Mouse (Mus musculus) adrenal gland, adult (tissue): ENCODE data around the gene Rab42.

ENCODE experiments used
- DNase-seq, 2 experiments: peaks; one replicate each; pipeline ENCODE4 v3.0.0; 2022 to 2023; ENCODE audit warnings: low spot score in 1 of 2; ENCODE audit not compliant: inconsistent age in 2 of 2

The Rab42 gene

GRCm38 (mm10) chr4:132302939-132303479 lies at the start of gene Rab42:
Gene Rab42 (minus strand): TSS chr4:132303385.
- peak; percentile 66 to 81 for DNase-seq

- DNase-seq, result peak; percentile 36 to 74
Observed at GRCm38 (mm10) chr4:132352739-132353138, 49.6 kb upstream of the Rab42 start.

GRCm38 (mm10) chr4:132351401-132351800 lies 48.2 kb upstream of the Rab42 start:
- DNase-seq, result no peak

- no peak for DNase-seq
Observed at GRCm38 (mm10) chr4:132350854-132351253, 47.7 kb upstream of the Rab42 start.

- no peak for DNase-seq
Observed at GRCm38 (mm10) chr4:132350123-132350740, 47.0 kb upstream of the Rab42 start.

GRCm38 (mm10) chr4:132349495-132350122 lies 46.4 kb upstream of the Rab42 start:
- DNase-seq, result no peak

- DNase-seq, result peak in 1 of 2 experiments; percentile 32
Observed at GRCm38 (mm10) chr4:132346661-132347060, 43.5 kb upstream of the Rab42 start.

GRCm38 (mm10) chr4:132346261-132346660 lies 43.1 kb upstream of the Rab42 start:
- no peak for DNase-seq

GRCm38 (mm10) chr4:132345843-132346212 lies 42.6 kb upstream of the Rab42 start:
- no peak for DNase-seq

- DNase-seq, result peak; percentile 95 to 99
Observed at GRCm38 (mm10) chr4:132345135-132345842, 42.1 kb upstream of the Rab42 start.

GRCm38 (mm10) chr4:132344403-132345134 lies 41.4 kb upstream of the Rab42 start:
- DNase-seq, result peak in 1 of 2 experiments; percentile 76

- DNase-seq, result no peak
Observed at GRCm38 (mm10) chr4:132341451-132341850, 38.3 kb upstream of the Rab42 start.

- peak in 1 of 2 experiments; percentile 43 for DNase-seq
Observed at GRCm38 (mm10) chr4:132338943-132339342, 35.8 kb upstream of the Rab42 start.

GRCm38 (mm10) chr4:132332880-132333279 lies 29.7 kb upstream of the Rab42 start:
- no peak for DNase-seq

- DNase-seq, result no peak
Observed at GRCm38 (mm10) chr4:132331960-132332359, 28.8 kb upstream of the Rab42 start.

- no peak for DNase-seq
Observed at GRCm38 (mm10) chr4:132329835-132330354, 26.7 kb upstream of the Rab42 start.

- DNase-seq, result peak; percentile 92 to 96
Observed at GRCm38 (mm10) chr4:132329115-132329834, 26.1 kb upstream of the Rab42 start, which contains the start of gene Trnau1ap. Gene Trnau1ap (minus strand): TSS chr4:132329538.

- DNase-seq, result no peak
Observed at GRCm38 (mm10) chr4:132328391-132328982, 25.3 kb upstream of the Rab42 start.

- DNase-seq, result no peak
Observed at GRCm38 (mm10) chr4:132326481-132326880, 23.3 kb upstream of the Rab42 start.

- no peak for DNase-seq
Observed at GRCm38 (mm10) chr4:132315711-132316110, 12.5 kb upstream of the Rab42 start.
